Mouse (Mus musculus): ENCODE measurements at regions not wholly inside any gene's neighbourhood (a gene's known extent, or its start where the extent isn't known, plus 50 kb on each side); places are given as distances from the start of the nearest gene placed in this dataset.

DNA sequence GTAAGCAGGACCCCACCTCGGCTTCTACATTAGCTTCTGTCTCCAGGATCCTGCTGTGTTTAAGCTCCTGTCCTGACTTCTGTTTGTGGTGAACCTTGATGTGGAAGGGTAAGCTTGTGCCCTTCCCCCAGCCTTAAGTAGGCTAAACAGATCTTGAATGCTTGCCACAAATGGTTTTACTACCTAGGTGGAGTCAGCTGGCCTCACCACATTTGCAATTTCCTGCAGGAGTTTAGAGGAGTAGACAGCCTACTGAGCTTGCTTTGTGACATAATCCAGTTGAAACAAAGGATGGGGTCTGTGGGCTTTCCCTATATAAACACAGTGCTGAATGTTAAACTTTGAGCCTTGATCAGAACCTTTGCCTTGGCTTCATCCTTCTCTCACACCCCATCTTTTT lies 206.7 kb downstream of the Pten start:
- TF ChIP-seq CTCF (IDR thresholded peaks at IDR 0.05; ENCODE audit: borderline replicate concordance, insufficient read depth, low read length) (no peak), POLR2A (IDR thresholded peaks at IDR 0.05; ENCODE audit: low read depth, low read length) (no peak)
